Mouse (Mus musculus) layer of hippocampus, adult 2 months (tissue): ENCODE results near the gene Golgb1. TPM values are rescaled to one million over a fixed set of nuclear protein-coding genes. Genes with fewer than 3 reads are reported as not detected.

Experiments used
- DNase-seq, 2 experiments: peaks; one replicate each; pipeline ENCODE4 v3.0.0; 2022; ENCODE audit warnings: low spot score in 2 of 2
- H3K27ac ChIP-seq: fragments of 200-600 bp; 2 replicates; pipeline ENCODE4 v1.8.1; 2022
- H3K4me3 ChIP-seq: fragments of 200-600 bp; 2 replicates; pipeline ENCODE4 v1.8.1; 2022; ENCODE audit warnings: mild to moderate bottlenecking
- CTCF ChIP-seq: fragments of 200-600 bp; conservative IDR thresholded peaks from 2 replicates; pipeline ENCODE4 v1.8.1; 2022; ENCODE audit warnings: antibody characterized with exemption, mild to moderate bottlenecking, moderate library complexity
- total RNA-seq, 2 experiments: library from RNA; stranded (reverse); gene quantifications; 2 replicates each; pipeline ENCODE4 v1.2.3; 2021

Gene Golgb1
- total RNA-seq, 2 experiments from 2014 or later = 67.6 to 75.6 TPM

GRCm38 (mm10) chr16:36979127-36979526 lies 104.2 kb downstream of the Golgb1 start:
- no peak for DNase-seq
- TF ChIP-seq CTCF = no peak

More at GRCm38 (mm10) chr16:36979127-36979526, 104.2 kb downstream of the Golgb1 start:
- Histone ChIP-seq H3K27ac (no peak overlapping the region), H3K4me3 (no peak overlapping the region)

Other genes starting within 250 kb of the Golgb1 start
- gene Cd86, start 209.1 kb upstream of the Golgb1 start, total RNA-seq = 1 to 10 TPM; 1.0 to 2.1 TPM
- gene Ildr1, start 181.2 kb upstream of the Golgb1 start, total RNA-seq = under 1 TPM; 0.18 to 0.25 TPM
- 10 to 100 TPM; 40.0 to 46.5 TPM for gene Slc15a2, start 90.2 kb upstream of the Golgb1 start, total RNA-seq
- 10 to 100 TPM; 41.1 to 46.2 TPM for gene Iqcb1, start 46.8 kb upstream of the Golgb1 start, total RNA-seq
- 1 to 10 TPM; 1.7 to 3.4 TPM for gene Eaf2, start 137 bp upstream of the Golgb1 start, total RNA-seq
- gene Hcls1, start 59.8 kb downstream of the Golgb1 start, total RNA-seq = 1 to 10 TPM; 3.6 to 4.4 TPM
- not detected for gene Fbxo40, start 115.3 kb downstream of the Golgb1 start, total RNA-seq
- gene Polq, start 136.6 kb downstream of the Golgb1 start, total RNA-seq = 1 to 10 TPM; 1.2 to 2.0 TPM